Mouse (Mus musculus): Measurements from ENCODE around the gene Tut1. TPM values are rescaled to one million over a fixed set of nuclear protein-coding genes. Genes with fewer than 3 reads are reported as not detected.

Tut1 gene
- total RNA-seq, 2 experiments from 2014 or later, result 19.6 to 19.7 TPM

Other genes starting within 250 kb of the Tut1 start
- 100 to 1,000 TPM; 146 to 149 TPM for gene Slc3a2, start 230.5 kb upstream of the Tut1 start, total RNA-seq (2021)
- gene Wdr74, start 218.0 kb upstream of the Tut1 start, total RNA-seq (2021), result 10 to 100 TPM; 51.0 to 52.3 TPM
- 1 to 10 TPM; 1.3 to 1.4 TPM for gene 1700092M07Rik, start 213.1 kb upstream of the Tut1 start, total RNA-seq (2021)
- gene Stx5a, start 212.4 kb upstream of the Tut1 start, total RNA-seq (2021), result 10 to 100 TPM; 67.4 to 76.3 TPM
- 100 to 1,000 TPM in 1 of 2 experiments, 10 to 100 TPM in 1; 99.8 to 119 TPM for gene Nxf1, start 196.8 kb upstream of the Tut1 start, total RNA-seq (2021)
- 10 to 100 TPM; 79.7 to 86.2 TPM for gene Tmem223, start 182.9 kb upstream of the Tut1 start, total RNA-seq (2021)
- gene Tmem179b, start 179.4 kb upstream of the Tut1 start, total RNA-seq (2021), result 1 to 10 TPM; 9.4 to 9.9 TPM
- 10 to 100 TPM; 12.2 to 13.8 TPM for gene Taf6l, start 167.4 kb upstream of the Tut1 start, total RNA-seq (2021)
- gene Polr2g, start 155.3 kb upstream of the Tut1 start, total RNA-seq (2021), result 100 to 1,000 TPM; 113 to 115 TPM
- gene Zbtb3, start 151.3 kb upstream of the Tut1 start, total RNA-seq (2021), result 1 to 10 TPM; 6.8 to 7.1 TPM
- gene Ttc9c, start 134.5 kb upstream of the Tut1 start, total RNA-seq (2021), result 10 to 100 TPM; 36.5 to 37.3 TPM
- 100 to 1,000 TPM; 123 to 126 TPM for gene Hnrnpul2, start 133.8 kb upstream of the Tut1 start, total RNA-seq (2021)
- gene AC129217.1, start 124.1 kb upstream of the Tut1 start, total RNA-seq (2021), result not detected
- 100 to 1,000 TPM in 1 of 2 experiments, 10 to 100 TPM in 1; 99.0 to 112 TPM for gene Bscl2, start 116.4 kb upstream of the Tut1 start, total RNA-seq (2021)
- gene Gng3, start 114.7 kb upstream of the Tut1 start, total RNA-seq (2021), result 100 to 1,000 TPM; 161 to 172 TPM
- gene Lrrn4cl, start 103.1 kb upstream of the Tut1 start, total RNA-seq (2021), result under 1 TPM; 0.55 to 0.61 TPM
- gene Ubxn1, start 82.4 kb upstream of the Tut1 start, total RNA-seq (2021), result 10 to 100 TPM; 85.7 to 98.6 TPM
- gene Uqcc3, start 72.9 kb upstream of the Tut1 start, total RNA-seq (2021), result 10 to 100 TPM; 31.5 to 31.7 TPM
- 1 to 10 TPM; 4.7 to 6.3 TPM for gene Lbhd1, start 70.1 kb upstream of the Tut1 start, total RNA-seq (2021)
- gene Gm49403, start 69.9 kb upstream of the Tut1 start, total RNA-seq (2021), result not detected
- 10 to 100 TPM; 20.7 to 23.2 TPM for gene 1810009A15Rik, start 65.0 kb upstream of the Tut1 start, total RNA-seq (2021)
- gene Gm49416, start 64.9 kb upstream of the Tut1 start, total RNA-seq (2021), result 1 to 10 TPM in 1 of 2 experiments, under 1 TPM in 1; 0.99 to 2.3 TPM
- gene Ints5, start 60.8 kb upstream of the Tut1 start, total RNA-seq (2021), result 10 to 100 TPM; 25.2 to 26.3 TPM
- gene Ganab, start 55.8 kb upstream of the Tut1 start, total RNA-seq (2021), result 100 to 1,000 TPM; 111 to 118 TPM
- gene B3gat3, start 33.5 kb upstream of the Tut1 start, total RNA-seq (2021), result 100 to 1,000 TPM; 165 to 175 TPM
- 1 to 10 TPM; 4.0 TPM for gene Rom1, start 24.5 kb upstream of the Tut1 start, total RNA-seq (2021)
- gene Eml3, start 24.3 kb upstream of the Tut1 start, total RNA-seq (2021), result 10 to 100 TPM; 10.9 to 11.8 TPM
- 10 to 100 TPM; 54.7 to 60.7 TPM for gene Mta2, start 12.0 kb upstream of the Tut1 start, total RNA-seq (2021)
- 100 to 1,000 TPM; 233 to 254 TPM for gene Eef1g, start 13.2 kb downstream of the Tut1 start, total RNA-seq (2021)
- 10 to 100 TPM; 14.5 to 24.0 TPM for gene Ahnak, start 35.4 kb downstream of the Tut1 start, total RNA-seq (2021)
- gene Scgb1a1, start 134.1 kb downstream of the Tut1 start, total RNA-seq (2021), result not detected
- gene Asrgl1, start 181.8 kb downstream of the Tut1 start, total RNA-seq (2021), result 100 to 1,000 TPM; 134 to 156 TPM